Comparison of ENCODE assay signal across 25 mouse cellular contexts in genomic region chr8:88325251-88325650, GRCm38 (mm10). TPM values are rescaled to one million over a fixed set of nuclear protein-coding genes. Genes with fewer than 3 reads are reported as not detected.
A peak's percentile ranks its signal among the peaks of the same experiment; 100 is the strongest.
DNase-seq lines count a peak whose midpoint lies in the region; ATAC-seq and TF ChIP-seq lines count a peak whose summit lies in the region.
"Had no signal": no experiment of that assay in that cellular context is flagged by ENCODE, and none has a peak within 500 bp of the region (broad histone marks: within the 10 kb centered on the region; RNA-seq: fewer than 3 reads in every experiment).

No protein-coding gene starts in this region.

- H3K27ac ChIP-seq in hindbrain, postnatal 0 days: no peak overlapping the region
- H3K27ac ChIP-seq in hindbrain, embryonic 10.5 days: no peak overlapping the region
- no peak overlapping the region; the same call in 1 of the 2 replicates for H3K27ac ChIP-seq in lung, embryonic 15.5 days
- H3K27ac ChIP-seq in stomach, embryonic 14.5 days (ENCODE audit: low read length): no peak overlapping the region
- H3K27ac ChIP-seq: forebrain, embryonic 13.5 days; heart, adult 2 months; hindbrain, embryonic 15.5 days; limb, embryonic 12.5 days; liver, embryonic 13.5 days; neural tube, embryonic 12.5 days had no signal

- peaks cover 35% of the 10 kb centered on the region; the same call in 1 of the 2 replicates for H3K36me3 ChIP-seq in hindbrain, postnatal 0 days (ENCODE audit: insufficient read depth, low read length)
- peaks cover 77% of the 10 kb centered on the region for H3K36me3 ChIP-seq in hindbrain, embryonic 10.5 days
- peaks cover 39% of the 10 kb centered on the region for H3K36me3 ChIP-seq in lung, embryonic 15.5 days
- H3K36me3 ChIP-seq in stomach, embryonic 14.5 days (ENCODE audit: control insufficient read depth, insufficient read depth, low read length): peaks cover 19% of the 10 kb centered on the region

- peak; percentile 23 for DNase-seq in embryo, embryonic 11.5 days (ENCODE audit: low read depth, low spot score)
- no peak for DNase-seq in embryo, embryonic 11 days
- DNase-seq in hindbrain, postnatal 0 days (ENCODE audit: low spot score): no peak
- no peak for DNase-seq in hindbrain, embryonic 10.5 days (ENCODE audit: low spot score)
- DNase-seq in lung, postnatal 25 days (ENCODE audit: low spot score): no peak
- no peak for DNase-seq in spleen, postnatal 4 days (ENCODE audit: low spot score in 2 of 2)
- DNase-seq: cerebellum, adult 11 months; cerebellum, adult 9-11 months; gastrocnemius, postnatal 14 days; heart, adult 2 months; heart, postnatal 36 days; kidney, adult 11 months; kidney, postnatal 10 days; liver, embryonic 13.5 days; lung, postnatal 14 days; midbrain, embryonic 14.5 days; right cerebral cortex, postnatal 14 days; thymus, adult 2 months had no signal

- H3K9me3 ChIP-seq in hindbrain, postnatal 0 days (ENCODE audit: low read length): no peaks in the 10 kb centered on the region
- no peaks in the 10 kb centered on the region for H3K9me3 ChIP-seq in hindbrain, embryonic 10.5 days
- no peaks in the 10 kb centered on the region for H3K9me3 ChIP-seq in lung, embryonic 15.5 days
- no peaks in the 10 kb centered on the region for H3K9me3 ChIP-seq in stomach, embryonic 14.5 days (ENCODE audit: control insufficient read depth, low read depth, low read length)
- H3K9me3 ChIP-seq: forebrain, embryonic 13.5 days; hindbrain, embryonic 15.5 days; limb, embryonic 12.5 days; liver, embryonic 13.5 days; megakaryocyte, embryonic 14.5 days; neural tube, embryonic 12.5 days had no signal

- 61% methylated on average over 5 of the region's 5 CpGs for WGBS in hindbrain, postnatal 0 days
- 77% methylated on average over 5 of the region's 5 CpGs for WGBS in hindbrain, embryonic 10.5 days
- 13% methylated on average over 5 of the region's 5 CpGs for WGBS in lung, embryonic 15.5 days
- WGBS in stomach, embryonic 14.5 days: 16% methylated on average over 5 of the region's 5 CpGs

- no peak overlapping the region for H3K9ac ChIP-seq in hindbrain, postnatal 0 days (replicated peaks; ENCODE audit: low read length)
- H3K9ac ChIP-seq in lung, embryonic 15.5 days: no peak overlapping the region
- H3K9ac ChIP-seq in stomach, embryonic 14.5 days (replicated peaks; ENCODE audit: low read depth, low read length): no peak overlapping the region
- H3K9ac ChIP-seq: forebrain, embryonic 13.5 days; hindbrain, embryonic 15.5 days; limb, embryonic 12.5 days; liver, embryonic 13.5 days; neural tube, embryonic 12.5 days had no signal

- ATAC-seq in hindbrain, postnatal 0 days: 0 out of 2 replicates have a peak, but pooled peaks have one; percentile 24
- ATAC-seq in lung, embryonic 15.5 days (ENCODE audit: borderline replicate concordance, extremely low read depth, low FRiP score, low TSS enrichment): peak; percentile 60; the same call in 1 of the 2 replicates
- ATAC-seq in stomach, embryonic 14.5 days (ENCODE audit: insufficient number of reproducible peaks, insufficient read depth, low FRiP score, low read depth): peak; percentile 30; the same call in 1 of the 2 replicates
- ATAC-seq: forebrain, embryonic 13.5 days had no signal

- H3K4me2 ChIP-seq in hindbrain, postnatal 0 days (ENCODE audit: low read depth, low read length): no peak overlapping the region
- no peak overlapping the region for H3K4me2 ChIP-seq in lung, embryonic 15.5 days
- H3K4me2 ChIP-seq in stomach, embryonic 14.5 days (replicated peaks; ENCODE audit: low read depth, low read length): no peak overlapping the region
- H3K4me2 ChIP-seq: forebrain, embryonic 13.5 days; hindbrain, embryonic 15.5 days; limb, embryonic 12.5 days; liver, embryonic 13.5 days; neural tube, embryonic 12.5 days had no signal

- H3K27me3 ChIP-seq in hindbrain, postnatal 0 days (ENCODE audit: insufficient read depth, low read length): no peaks in the 10 kb centered on the region
- no peaks in the 10 kb centered on the region for H3K27me3 ChIP-seq in hindbrain, embryonic 10.5 days (ENCODE audit: insufficient read depth, poor library complexity, severe bottlenecking)
- H3K27me3 ChIP-seq in lung, embryonic 15.5 days: no peaks in the 10 kb centered on the region
- no peaks in the 10 kb centered on the region for H3K27me3 ChIP-seq in stomach, embryonic 14.5 days (ENCODE audit: control insufficient read depth, insufficient read depth, low read length)
- H3K27me3 ChIP-seq: forebrain, embryonic 13.5 days; hindbrain, embryonic 15.5 days; limb, embryonic 12.5 days; liver, embryonic 13.5 days; megakaryocyte, embryonic 14.5 days; neural tube, embryonic 12.5 days had no signal

- no peak for TF ChIP-seq CTCF in hindbrain, postnatal 0 days (IDR thresholded peaks at IDR 0.05; ENCODE audit: low read depth)

- H3K4me1 ChIP-seq in hindbrain, postnatal 0 days (ENCODE audit: insufficient read depth, low read length): no peaks in the 10 kb centered on the region
- no peaks in the 10 kb centered on the region; the same call in 1 of the 2 replicates for H3K4me1 ChIP-seq in hindbrain, embryonic 10.5 days (replicated peaks)
- peaks cover 23% of the 10 kb centered on the region for H3K4me1 ChIP-seq in lung, embryonic 15.5 days
- H3K4me1 ChIP-seq in stomach, embryonic 14.5 days (ENCODE audit: control insufficient read depth, insufficient read depth, low read length): peaks cover 7% of the 10 kb centered on the region; the same call in 1 of the 2 replicates
- H3K4me1 ChIP-seq: forebrain, embryonic 13.5 days; hindbrain, embryonic 15.5 days; limb, embryonic 12.5 days; liver, embryonic 13.5 days; megakaryocyte, embryonic 14.5 days; neural tube, embryonic 12.5 days had no signal

- H3K4me3 ChIP-seq in hindbrain, postnatal 0 days (ENCODE audit: low read length): no peak overlapping the region
- no peak overlapping the region for H3K4me3 ChIP-seq in hindbrain, embryonic 10.5 days
- no peak overlapping the region for H3K4me3 ChIP-seq in lung, embryonic 15.5 days
- no peak overlapping the region for H3K4me3 ChIP-seq in stomach, embryonic 14.5 days (ENCODE audit: low read depth, low read length)
- H3K4me3 ChIP-seq: forebrain, embryonic 13.5 days; heart, adult 2 months; hindbrain, embryonic 15.5 days; limb, embryonic 12.5 days; liver, embryonic 13.5 days; megakaryocyte, embryonic 14.5 days; neural tube, embryonic 12.5 days had no signal

RNA-seq across cellular contexts. Expression of gene Brd7, which starts 36.7 kb away (rescaled TPM):
- 12.6 and 15.5 TPM in 2 replicates for total RNA-seq in hindbrain, postnatal 0 days (2014; rRNA removed)
- polyA plus RNA-seq in hindbrain, postnatal 0 days (2015; fragmentation: Nextera tagmentation; extraction: Ambion mirVana): 57.8 and 65.5 TPM in 2 replicates
- polyA plus RNA-seq in hindbrain, embryonic 10.5 days (2016; fragmentation: Nextera tagmentation; extraction: Ambion mirVana): 61.8 and 85.8 TPM in 2 replicates
- polyA plus RNA-seq in lung, embryonic 15.5 days (2015; fragmentation: Nextera tagmentation; extraction: Ambion mirVana): 66.8 and 74.2 TPM in 2 replicates
- polyA plus RNA-seq in stomach, embryonic 14.5 days (2014; fragmentation: Nextera tagmentation; extraction: Ambion mirVana): 66.1 and 66.5 TPM in 2 replicates

RNA-seq across cellular contexts. Expression of gene Adcy7, which starts 53.0 kb away (rescaled TPM):
- 21.2 and 23.2 TPM in 2 replicates for total RNA-seq in hindbrain, postnatal 0 days (2014; rRNA removed)
- 7.6 and 8.6 TPM in 2 replicates for polyA plus RNA-seq in hindbrain, postnatal 0 days (2015; fragmentation: Nextera tagmentation; extraction: Ambion mirVana)
- 2.9 and 4.1 TPM in 2 replicates for polyA plus RNA-seq in hindbrain, embryonic 10.5 days (2016; fragmentation: Nextera tagmentation; extraction: Ambion mirVana)
- polyA plus RNA-seq in lung, embryonic 15.5 days (2015; fragmentation: Nextera tagmentation; extraction: Ambion mirVana): 12.7 and 13.9 TPM in 2 replicates
- polyA plus RNA-seq in stomach, embryonic 14.5 days (2014; fragmentation: Nextera tagmentation; extraction: Ambion mirVana): 3.8 and 5.0 TPM in 2 replicates
